Mouse (Mus musculus) lung, embryonic 14.5 days (tissue): ENCODE results near the gene Casd1. TPM values are rescaled to one million over a fixed set of nuclear protein-coding genes. Genes with fewer than 3 reads are reported as not detected.

Experiments
- ATAC-seq: fragments of 200-750 bp; cut with Nextera tagmentation; 2 replicates; pipeline ENCODE4 v1.8.0; 2017; ENCODE audit warnings: mild to moderate bottlenecking, moderate TSS enrichment, moderate library complexity; ENCODE audit not compliant: insufficient read depth
- DNase-seq: peaks from one replicate; pipeline ENCODE4 v3.0.0-alpha.2; 2015
- H3K27ac ChIP-seq: fragments of 300-500 bp; sonication (generic); 2 replicates; pipeline ENCODE4 v1.5.1; 2014; ENCODE audit warnings: low read depth, mild to moderate bottlenecking, moderate library complexity
- H3K27me3 ChIP-seq: fragments of 300-500 bp; sonication (generic); 2 replicates; pipeline ENCODE4 v1.6.1; 2014; ENCODE audit warnings: low read length, control low read depth; ENCODE audit not compliant: insufficient read depth
- H3K36me3 ChIP-seq: fragments of 300-500 bp; sonication (generic); 2 replicates; pipeline ENCODE4 v1.6.1; 2014; ENCODE audit warnings: control low read depth; ENCODE audit not compliant: insufficient read depth
- H3K4me1 ChIP-seq: fragments of 300-500 bp; sonication (generic); 2 replicates; pipeline ENCODE4 v1.6.1; 2014; ENCODE audit warnings: antibody characterized with exemption, control low read depth; ENCODE audit not compliant: insufficient read depth
- H3K4me2 ChIP-seq: fragments of 300-500 bp; sonication (generic); 2 replicates; pipeline ENCODE4 v1.6.1; 2014; ENCODE audit warnings: mild to moderate bottlenecking
- H3K4me3 ChIP-seq: fragments of 300-500 bp; sonication (generic); 2 replicates; pipeline ENCODE4 v1.5.1; 2014; ENCODE audit warnings: low read depth, low read length
- H3K9ac ChIP-seq: fragments of 300-500 bp; sonication (generic); 2 replicates; pipeline ENCODE4 v1.6.1; 2014
- H3K9me3 ChIP-seq: fragments of 300-500 bp; sonication (generic); 2 replicates; pipeline ENCODE4 v1.6.1; 2016; ENCODE audit warnings: low read depth, low read length, control low read depth
- CTCF ChIP-seq: IDR thresholded peaks from 2 replicates; pipeline ENCODE4 v1.5.1; 2016; ENCODE audit warnings: antibody characterized with exemption, low read depth
- WGBS: fragments of 180-500 bp; shearing (Covaris S2); extraction: QIAGEN DNeasy Blood & Tissue Kit; methylation state at CpG from one replicate; pipeline ENCODE4 v1.1.7; 2014; 5-methylcytosine and 5-hydroxymethylcytosine counted together
- polyA plus RNA-seq: library from polyadenylated mRNA; unstranded; fragments of >200 nt; fragmentation: Nextera tagmentation; extraction: Ambion mirVana; gene quantifications from 2 replicates; pipeline ENCODE4 v1.2.1, GENCODE M21; 2014

Gene Casd1
- polyA plus RNA-seq, 1 experiment from 2014 or later, result 43.3 TPM

DNA sequence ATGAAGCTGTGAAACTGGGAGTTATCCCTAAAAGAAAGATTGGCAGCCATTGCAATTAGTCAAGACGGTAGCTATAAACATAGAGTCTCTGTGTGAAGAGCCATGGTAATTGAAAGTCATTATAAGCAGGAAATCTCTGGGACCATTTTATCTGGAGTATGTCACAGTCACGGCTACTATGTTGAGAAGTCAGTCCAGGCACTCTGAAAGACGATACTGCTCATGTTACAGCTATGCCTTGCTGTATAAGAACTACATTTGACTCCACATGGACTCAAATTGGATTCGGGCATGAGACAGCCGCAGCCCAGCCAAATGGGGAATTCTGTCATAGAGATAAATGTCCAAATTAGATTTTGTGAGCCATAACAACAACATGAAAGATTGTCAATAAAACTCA is 37.2 kb upstream of the Casd1 start:
- H3K9ac ChIP-seq, result no peak overlapping the region
- no peak for TF ChIP-seq CTCF
- 59% methylated on average over 5 of the region's 5 CpGs for WGBS
- no peaks in the 10 kb centered on the region for H3K27me3 ChIP-seq
- DNase-seq (no peak), ATAC-seq (no peak)
- no peaks in the 10 kb centered on the region for H3K9me3 ChIP-seq
- no peaks in the 10 kb centered on the region for H3K36me3 ChIP-seq
- H3K27ac ChIP-seq, result no peak overlapping the region
- peaks cover 10% of the 10 kb centered on the region for H3K4me1 ChIP-seq
- no peak overlapping the region for H3K4me3 ChIP-seq
- no peak overlapping the region for H3K4me2 ChIP-seq

GRCm38 (mm10) chr6:4570412-4570811 is 30.2 kb upstream of the Casd1 start:
- Histone ChIP-seq H3K9ac (no peak overlapping the region), H3K27me3 (no peaks in the 10 kb centered on the region), H3K4me1 (no peaks in the 10 kb centered on the region), H3K4me3 (no peak overlapping the region), H3K9me3 (no peaks in the 10 kb centered on the region), H3K27ac (no peak overlapping the region), H3K36me3 (no peaks in the 10 kb centered on the region), H3K4me2 (no peak overlapping the region)
- ATAC-seq, result no peak
- TF ChIP-seq CTCF, result no peak
- WGBS, result 45% methylated on average over 4 of the region's 4 CpGs
- DNase-seq, result no peak

DNA sequence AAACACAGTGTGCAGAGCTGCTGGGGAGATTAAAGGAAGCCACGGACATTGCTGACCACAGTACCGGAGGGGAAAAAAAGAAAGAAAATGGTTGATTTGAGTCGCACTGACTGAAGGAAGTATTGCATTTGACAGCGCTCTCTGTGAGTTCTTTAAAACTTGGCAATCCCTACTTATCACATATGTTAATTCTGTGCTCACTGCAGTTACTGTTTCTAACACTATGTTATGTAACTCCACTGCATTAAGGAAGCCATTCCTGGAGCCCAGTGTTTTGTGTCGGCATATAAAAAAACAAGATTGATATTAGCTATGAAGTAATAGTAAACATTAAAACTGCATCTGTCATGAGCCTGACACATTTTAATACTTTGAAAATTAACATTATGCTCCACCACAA is 22.9 kb upstream of the Casd1 start:
- 41% methylated on average over 5 of the region's 5 CpGs for WGBS
- ATAC-seq, result no peak

DNA sequence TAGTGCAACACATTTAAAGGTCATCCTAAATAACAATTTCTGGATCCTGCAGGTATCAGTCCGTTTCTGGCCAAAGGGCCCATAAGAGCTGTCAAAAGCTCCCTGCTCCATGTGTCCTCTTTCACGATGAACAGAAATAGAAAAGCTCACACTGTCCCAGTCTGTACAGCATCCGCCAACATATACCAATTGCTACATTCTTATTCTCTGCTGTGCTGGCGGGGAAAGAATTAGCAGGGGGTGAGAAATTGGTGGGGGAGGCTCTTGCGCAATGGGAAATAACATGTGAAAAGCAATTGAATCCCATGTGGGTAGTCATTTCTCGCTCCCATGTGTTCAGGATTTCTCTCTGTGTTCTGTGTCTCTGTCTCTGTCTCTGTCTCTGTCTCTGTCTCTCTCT is 22.3 kb upstream of the Casd1 start:
- Histone ChIP-seq H3K4me1 (no peaks in the 10 kb centered on the region), H3K4me2 (no peak overlapping the region), H3K9me3 (no peaks in the 10 kb centered on the region), H3K36me3 (no peaks in the 10 kb centered on the region), H3K9ac (no peak overlapping the region), H3K27ac (no peak overlapping the region), H3K4me3 (no peak overlapping the region), H3K27me3 (no peaks in the 10 kb centered on the region)
- DNase-seq, result peak; percentile 23
- TF ChIP-seq CTCF, result no peak
- WGBS, result 77% methylated on average over 6 of the region's 6 CpGs
- ATAC-seq, result no peak; the same call in 1 of the 2 replicates

More for the DNA sequence above, 22.9 kb upstream of the Casd1 start:
- H3K9me3 ChIP-seq, result no peaks in the 10 kb centered on the region
- no peaks in the 10 kb centered on the region for H3K4me1 ChIP-seq
- H3K4me2 ChIP-seq, result no peak overlapping the region
- no peaks in the 10 kb centered on the region for H3K36me3 ChIP-seq
- H3K4me3 ChIP-seq, result no peak overlapping the region
- H3K27ac ChIP-seq, result no peak overlapping the region
- no peak overlapping the region for H3K9ac ChIP-seq
- TF ChIP-seq CTCF, result no peak
- no peaks in the 10 kb centered on the region for H3K27me3 ChIP-seq
- peak; percentile 45 for DNase-seq

GRCm38 (mm10) chr6:4579620-4580019 is 21.0 kb upstream of the Casd1 start:
- Histone ChIP-seq H3K27ac (no peak overlapping the region), H3K4me2 (no peak overlapping the region), H3K9ac (no peak overlapping the region), H3K4me3 (no peak overlapping the region), H3K27me3 (no peaks in the 10 kb centered on the region), H3K4me1 (no peaks in the 10 kb centered on the region), H3K9me3 (no peaks in the 10 kb centered on the region), H3K36me3 (no peaks in the 10 kb centered on the region)
- TF ChIP-seq CTCF, result no peak
- WGBS, result 49% methylated on average over 5 of the region's 5 CpGs
- no peak for DNase-seq
- no peak for ATAC-seq

- H3K9ac ChIP-seq, result no peak overlapping the region
- no peaks in the 10 kb centered on the region for H3K9me3 ChIP-seq
- ATAC-seq, result peak; percentile 82; the same call in 1 of the 2 replicates
- WGBS, result 38% methylated on average over 6 of the region's 6 CpGs
- no peak overlapping the region for H3K4me3 ChIP-seq
- TF ChIP-seq CTCF, result no peak
- peak; percentile 48 for DNase-seq
- H3K4me1 ChIP-seq, result no peaks in the 10 kb centered on the region
- no peaks in the 10 kb centered on the region for H3K36me3 ChIP-seq
- no peaks in the 10 kb centered on the region for H3K27me3 ChIP-seq
- H3K4me2 ChIP-seq, result no peak overlapping the region
- no peak overlapping the region for H3K27ac ChIP-seq
Measured at GRCm38 (mm10) chr6:4583485-4583884, 17.2 kb upstream of the Casd1 start.

DNA sequence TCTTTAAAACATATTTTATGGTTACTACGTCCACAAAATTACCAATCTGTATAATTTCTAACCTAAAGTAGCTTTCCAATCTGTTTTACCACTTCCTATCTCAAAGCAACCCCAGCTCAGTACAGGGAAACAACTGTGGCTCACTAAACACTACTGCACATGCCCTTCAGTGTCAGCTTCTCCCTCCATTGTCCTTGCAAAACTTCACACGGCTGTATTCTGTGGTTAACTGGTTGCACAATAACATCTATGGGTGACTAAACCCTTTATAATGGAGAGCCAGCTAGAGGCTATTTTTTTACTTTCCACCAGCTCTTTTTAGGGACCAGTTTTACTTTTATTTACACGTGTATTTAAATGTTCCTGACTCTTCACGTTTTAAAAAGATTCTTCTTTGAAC is 12.7 kb upstream of the Casd1 start:
- DNase-seq, result no peak
- Histone ChIP-seq H3K4me2 (no peak overlapping the region), H3K27me3 (no peaks in the 10 kb centered on the region), H3K27ac (no peak overlapping the region), H3K9me3 (no peaks in the 10 kb centered on the region), H3K4me1 (no peaks in the 10 kb centered on the region), H3K36me3 (no peaks in the 10 kb centered on the region), H3K4me3 (no peak overlapping the region), H3K9ac (no peak overlapping the region)
- ATAC-seq, result no peak
- WGBS, result 83% methylated on average over 4 of the region's 4 CpGs
- no peak for TF ChIP-seq CTCF

DNA sequence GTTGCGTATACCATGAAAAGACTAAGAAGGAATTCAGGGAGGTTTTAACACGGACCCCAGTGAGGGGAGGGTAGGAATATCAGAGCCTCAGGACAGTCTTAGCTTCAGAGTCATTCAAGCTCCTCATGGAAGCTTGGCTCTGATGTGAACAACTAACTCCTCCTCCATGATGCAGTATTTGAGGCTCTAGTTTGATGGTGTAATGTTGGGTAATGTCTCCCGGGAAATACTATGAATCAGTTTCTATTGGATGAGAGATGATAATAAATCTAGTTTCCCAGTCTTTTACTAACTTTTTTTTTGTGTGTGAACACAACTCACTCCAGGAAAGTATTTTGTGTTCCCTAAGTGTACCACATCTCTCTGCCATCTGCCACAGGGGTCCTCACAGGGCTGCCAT is 11.9 kb upstream of the Casd1 start:
- WGBS, result 94% methylated on average over 3 of the region's 3 CpGs
- no peak overlapping the region for H3K9ac ChIP-seq

More for the DNA sequence above, 11.9 kb upstream of the Casd1 start:
- H3K9me3 ChIP-seq, result no peaks in the 10 kb centered on the region
- H3K27ac ChIP-seq, result no peak overlapping the region
- ATAC-seq (no peak), DNase-seq (no peak)
- no peaks in the 10 kb centered on the region for H3K27me3 ChIP-seq
- H3K4me3 ChIP-seq, result no peak overlapping the region
- no peaks in the 10 kb centered on the region for H3K36me3 ChIP-seq
- H3K4me2 ChIP-seq, result no peak overlapping the region
- TF ChIP-seq CTCF, result no peak
- no peaks in the 10 kb centered on the region for H3K4me1 ChIP-seq
